Comparison of ENCODE assay signal across 18 mouse cellular contexts in the genomic region with DNA sequence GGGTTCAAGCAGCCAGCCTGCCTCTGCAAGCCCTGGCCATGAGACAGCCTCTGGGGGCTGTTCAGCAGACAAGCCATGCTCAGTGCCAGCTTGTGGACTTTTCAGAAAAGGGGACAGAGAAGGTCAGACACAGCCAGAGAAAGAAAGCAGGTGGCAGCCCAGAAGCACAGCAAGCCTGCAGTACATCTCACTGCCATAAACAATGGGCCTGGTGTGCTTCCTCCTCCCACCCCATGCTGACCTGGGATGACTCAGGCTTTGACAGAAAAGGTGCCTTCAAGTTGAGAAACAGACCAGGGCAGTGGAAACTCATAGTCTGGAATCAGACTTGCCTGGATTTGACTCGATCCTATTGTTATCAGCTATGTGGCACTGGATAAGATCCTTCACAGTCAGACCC.
"Had no signal": no experiment of that assay in that cellular context is flagged by ENCODE, and none has a peak within 500 bp of the region (broad histone marks: within the 10 kb centered on the region; RNA-seq: fewer than 3 reads in every experiment).

No protein-coding gene starts in this region.

- H3K4me3 ChIP-seq: kidney, embryonic 15.5 days; limb, embryonic 12.5 days; limb, embryonic 15.5 days; midbrain, embryonic 13.5 days; myocyte; neural tube, embryonic 13.5 days; stomach, embryonic 15.5 days had no signal

- H3K27ac ChIP-seq: kidney, embryonic 15.5 days; limb, embryonic 12.5 days; limb, embryonic 15.5 days; liver, embryonic 14.5 days; macrophage; midbrain, embryonic 13.5 days; neural tube, embryonic 13.5 days; stomach, embryonic 15.5 days had no signal

- DNase-seq: kidney, postnatal 10 days; kidney, postnatal 36 days; left cerebral cortex, postnatal 4 days; liver, postnatal 0 days; lung, embryonic 14.5 days; retina, postnatal 1 day; right cerebral cortex, postnatal 25 days; spleen, adult 18-20 months; thymus, postnatal 25 days had no signal

- H3K9me3 ChIP-seq: kidney, embryonic 15.5 days; limb, embryonic 12.5 days; limb, embryonic 15.5 days; midbrain, embryonic 13.5 days; neural tube, embryonic 13.5 days; stomach, embryonic 15.5 days had no signal

- H3K36me3 ChIP-seq: kidney, embryonic 15.5 days; limb, embryonic 12.5 days; limb, embryonic 15.5 days; midbrain, embryonic 13.5 days; neural tube, embryonic 13.5 days; stomach, embryonic 15.5 days had no signal

- H3K9ac ChIP-seq: kidney, embryonic 15.5 days; limb, embryonic 12.5 days; limb, embryonic 15.5 days; liver, embryonic 14.5 days; liver, postnatal 0 days; lung, embryonic 14.5 days; midbrain, embryonic 13.5 days; neural tube, embryonic 13.5 days; stomach, embryonic 15.5 days had no signal

- H3K4me1 ChIP-seq: kidney, embryonic 15.5 days; limb, embryonic 12.5 days; limb, embryonic 15.5 days; stomach, embryonic 15.5 days had no signal

- H3K27me3 ChIP-seq: kidney, embryonic 15.5 days; limb, embryonic 12.5 days; limb, embryonic 15.5 days; midbrain, embryonic 13.5 days; neural tube, embryonic 13.5 days; stomach, embryonic 15.5 days had no signal
